Mouse (Mus musculus): ENCODE data around the gene Fbxo46.

- TF ChIP-seq POLR2A (IDR thresholded peaks at IDR 0.05; ENCODE audit: insufficient read depth, low read depth, low read length): no peak
- no peak for TF ChIP-seq CTCF (IDR thresholded peaks at IDR 0.05; ENCODE audit: insufficient read depth, low read depth, low read length)
Observed at GRCm38 (mm10) chr7:19091913-19092312, 27.7 kb upstream of the Fbxo46 start.

All from olfactory bulb, adult 2 months (tissue).